Mouse (Mus musculus) cortical plate, adult 2 months (tissue): ENCODE data around the gene Zcchc8.

Experiments
- CTCF ChIP-seq: fragments of 200-500 bp; IDR thresholded peaks from 2 replicates; pipeline ENCODE4 v1.5.1; 2011; ENCODE audit warnings: mild to moderate bottlenecking, control low read depth, low read length; ENCODE audit not compliant: insufficient read depth; ENCODE audit errors: extremely low read depth
- POLR2A ChIP-seq: fragments of 200-500 bp; IDR thresholded peaks from 2 replicates; pipeline ENCODE4 v1.6.1; 2011; ENCODE audit warnings: mild to moderate bottlenecking, low read length, control low read depth; ENCODE audit not compliant: insufficient read depth; ENCODE audit errors: extremely low read depth

DNA sequence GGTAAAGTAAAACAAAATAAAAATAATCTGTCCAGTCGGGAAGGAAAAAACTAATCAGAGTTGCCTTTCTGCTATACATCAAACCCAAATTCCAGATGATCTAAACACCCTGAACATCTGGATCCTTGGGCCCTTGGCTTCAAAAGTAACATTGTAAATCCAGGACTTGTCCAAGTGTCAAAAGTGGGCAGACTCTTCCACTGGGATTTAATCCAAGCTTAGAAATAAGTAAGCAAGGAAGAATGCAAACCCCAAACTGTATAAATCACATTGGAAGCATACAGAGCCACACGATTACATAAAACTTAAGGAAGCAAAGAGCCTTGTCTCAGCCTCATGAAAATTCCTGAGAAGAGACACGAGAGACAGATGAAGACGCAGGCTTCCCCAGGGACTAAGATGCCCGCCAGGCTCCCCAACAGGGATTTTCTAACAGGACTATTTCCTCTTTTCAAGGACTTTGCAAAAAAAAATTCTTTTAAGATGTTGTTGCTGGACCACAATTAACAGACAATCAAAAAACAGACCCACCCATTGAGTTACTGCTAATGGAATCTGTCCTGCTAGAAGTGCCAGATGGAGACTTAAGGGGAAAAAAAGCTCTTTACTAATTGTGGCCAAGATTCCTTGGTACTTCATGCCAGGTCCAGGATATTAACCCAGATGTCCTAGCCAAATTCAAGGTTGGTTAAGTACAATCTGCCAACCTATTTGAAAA is 41.2 kb downstream of the Zcchc8 start:
- TF ChIP-seq CTCF (no peak), POLR2A (no peak)
